Mouse (Mus musculus) heart, adult 2 months (tissue): ENCODE measurements at regions not wholly inside any gene's neighbourhood (a gene's known extent, or its start where the extent isn't known, plus 50 kb on each side); places are given as distances from the start of the nearest gene placed in this dataset.

Experiments
- DNase-seq, 2 experiments: peaks; one replicate each; pipeline ENCODE4 v3.0.0; 2021
- H3K27ac ChIP-seq: fragments of 200-600 bp; 2 replicates; pipeline ENCODE4 v1.8.1; 2022
- H3K27me3 ChIP-seq: fragments of 200-500 bp; 2 replicates; pipeline ENCODE4 v1.6.1; 2012; ENCODE audit warnings: mild to moderate bottlenecking, low read length, inconsistent platforms, mixed read lengths; ENCODE audit not compliant: control insufficient read depth, insufficient read depth
- H3K36me3 ChIP-seq: fragments of 200-500 bp; 2 replicates; pipeline ENCODE4 v1.6.1; 2012; ENCODE audit warnings: low read length, inconsistent platforms; ENCODE audit not compliant: control insufficient read depth, insufficient read depth
- H3K4me1 ChIP-seq: fragments of 200-500 bp; 2 replicates; pipeline ENCODE4 v1.6.1; 2011; ENCODE audit warnings: low read length; ENCODE audit not compliant: control insufficient read depth, insufficient read depth
- H3K4me3 ChIP-seq: fragments of 200-600 bp; 2 replicates; pipeline ENCODE4 v1.8.1; 2022
- H3K79me2 ChIP-seq: fragments of 200-500 bp; replicated peaks from 2 replicates; pipeline ENCODE4 v1.6.1; 2012; ENCODE audit warnings: mild to moderate bottlenecking, inconsistent platforms, low read length, moderate library complexity, mixed read lengths; ENCODE audit not compliant: control insufficient read depth, insufficient read depth
- H3K9ac ChIP-seq: fragments of 200-500 bp; 2 replicates; pipeline ENCODE4 v1.6.1; 2012; ENCODE audit warnings: low read depth, mild to moderate bottlenecking, control low read depth, inconsistent platforms, low read length, mixed read lengths
- CTCF ChIP-seq: fragments of 200-600 bp; IDR thresholded peaks from 2 replicates; pipeline ENCODE4 v1.8.1; 2022; ENCODE audit warnings: antibody characterized with exemption, mild to moderate bottlenecking, moderate library complexity
- EP300 ChIP-seq: fragments of 200-500 bp; IDR thresholded peaks from 2 replicates; pipeline ENCODE4 v1.6.1; 2011; ENCODE audit warnings: low read depth, low read length, control low read depth; ENCODE audit not compliant: insufficient read depth
- POLR2A ChIP-seq: fragments of 200-500 bp; IDR thresholded peaks from 2 replicates; pipeline ENCODE4 v1.6.1; 2011; ENCODE audit warnings: mild to moderate bottlenecking, low read depth, low read length, control low read depth; ENCODE audit not compliant: insufficient read depth
- WGBS: fragments of 180-500 bp; shearing (Covaris S2); methylation state at CpG from one replicate; pipeline ENCODE4 v1.1.7; 2018; 5-methylcytosine and 5-hydroxymethylcytosine counted together
- intact Hi-C: fragments of 180-260 bp; cut with DNase I; formaldehyde crosslinking; loops from one replicate; pipeline ENCODE4 v1.15.1; 2025

- Histone ChIP-seq H3K79me2 (no peaks in the 10 kb centered on the region), H3K27ac (no peak overlapping the region), H3K36me3 (no peaks in the 10 kb centered on the region), H3K4me1 (no peaks in the 10 kb centered on the region), H3K9ac (no peak overlapping the region), H3K4me3 (no peak overlapping the region), H3K27me3 (no peaks in the 10 kb centered on the region)
- WGBS: 76% methylated on average over 5 of the region's 5 CpGs
- intact Hi-C loops: no loop called here
- TF ChIP-seq EP300 (no peak), POLR2A (no peak), CTCF (no peak)
- no peak for DNase-seq
Observed at GRCm38 (mm10) chr3:45603151-45603550, 225.0 kb downstream of the Pcdh10 start.

GRCm38 (mm10) chr3:45620729-45621128 is 242.5 kb downstream of the Pcdh10 start:
- intact Hi-C loops: no loop called here

GRCm38 (mm10) chr3:45645856-45646450 is 267.8 kb downstream of the Pcdh10 start:
- intact Hi-C loops: no loop called here
- Histone ChIP-seq H3K4me3 (no peak overlapping the region), H3K9ac (no peak overlapping the region), H3K79me2 (no peaks in the 10 kb centered on the region), H3K4me1 (no peaks in the 10 kb centered on the region), H3K36me3 (no peaks in the 10 kb centered on the region), H3K27me3 (no peaks in the 10 kb centered on the region), H3K27ac (no peak overlapping the region)
- WGBS: 84% methylated on average over 6 of the region's 6 CpGs
- no peak for TF ChIP-seq CTCF
- TF ChIP-seq POLR2A: no peak
- TF ChIP-seq EP300: no peak
- DNase-seq: no peak

More at GRCm38 (mm10) chr3:45620729-45621128, 242.5 kb downstream of the Pcdh10 start:
- Histone ChIP-seq H3K27ac (no peak overlapping the region), H3K9ac (no peak overlapping the region), H3K36me3 (no peaks in the 10 kb centered on the region), H3K4me3 (no peak overlapping the region), H3K79me2 (no peaks in the 10 kb centered on the region), H3K4me1 (no peaks in the 10 kb centered on the region), H3K27me3 (no peaks in the 10 kb centered on the region)
- TF ChIP-seq EP300: no peak
- no peak for TF ChIP-seq CTCF
- TF ChIP-seq POLR2A: no peak
- no peak for DNase-seq

GRCm38 (mm10) chr3:45649361-45649760 is 271.2 kb downstream of the Pcdh10 start:
- intact Hi-C loops: no loop called here
- no peaks in the 10 kb centered on the region for H3K79me2 ChIP-seq
- no peaks in the 10 kb centered on the region for H3K4me1 ChIP-seq
- no peaks in the 10 kb centered on the region for H3K36me3 ChIP-seq
- TF ChIP-seq CTCF: no peak
- no peak for TF ChIP-seq POLR2A
- TF ChIP-seq EP300: no peak
- DNase-seq: no peak
- no peak overlapping the region for H3K4me3 ChIP-seq
- no peaks in the 10 kb centered on the region for H3K27me3 ChIP-seq
- H3K9ac ChIP-seq: no peak overlapping the region
- no peak overlapping the region for H3K27ac ChIP-seq

GRCm38 (mm10) chr3:45657023-45657422 is 278.8 kb downstream of the Pcdh10 start:
- H3K9ac ChIP-seq: no peak overlapping the region
- no peak overlapping the region for H3K4me3 ChIP-seq
- H3K27ac ChIP-seq: no peak overlapping the region
- 90% methylated on average over 5 of the region's 5 CpGs for WGBS
- no peak for TF ChIP-seq EP300
- TF ChIP-seq POLR2A: no peak
- TF ChIP-seq CTCF: no peak
- H3K79me2 ChIP-seq: no peaks in the 10 kb centered on the region
- H3K27me3 ChIP-seq: no peaks in the 10 kb centered on the region
- no peak for DNase-seq
- intact Hi-C loops: no loop called here
- H3K4me1 ChIP-seq: no peaks in the 10 kb centered on the region
- H3K36me3 ChIP-seq: no peaks in the 10 kb centered on the region

- DNase-seq: no peak
- Histone ChIP-seq H3K9ac (no peak overlapping the region), H3K4me1 (no peaks in the 10 kb centered on the region), H3K36me3 (no peaks in the 10 kb centered on the region), H3K79me2 (no peaks in the 10 kb centered on the region), H3K27ac (no peak overlapping the region), H3K27me3 (no peaks in the 10 kb centered on the region), H3K4me3 (no peak overlapping the region)
- no peak for TF ChIP-seq CTCF
- no peak for TF ChIP-seq EP300
- TF ChIP-seq POLR2A: no peak
- WGBS: 60% methylated on average over 2 of the region's 2 CpGs
- intact Hi-C loops: no loop called here
Observed at GRCm38 (mm10) chr3:45658093-45658776, 280.0 kb downstream of the Pcdh10 start.
